ENCODE assay signal across 11 mouse cellular contexts in genomic region chr2:46370949-46371348, GRCm38 (mm10).
DNase-seq lines count a peak whose midpoint lies in the region; ATAC-seq lines count a peak whose summit lies in the region.
"Had no signal": no experiment of that assay in that cellular context is flagged by ENCODE, and none has a peak within 500 bp of the region (broad histone marks: within the 10 kb centered on the region; RNA-seq: fewer than 3 reads in every experiment).

No protein-coding gene starts in this region.

- intact Hi-C loops in left cerebral cortex, postnatal 4 days (cut with DNase I) = no loop called here

- peak; percentile 94 for ATAC-seq in granulocyte monocyte progenitor cell, adult 5-6 weeks (replicated peaks; ENCODE audit: poor library complexity, severe bottlenecking)
- ATAC-seq: forebrain, embryonic 15.5 days had no signal

- DNase-seq in spleen, postnatal 36 days (ENCODE audit: low spot score in 2 of 2) = peak; percentile 38 to 41
- no peak for DNase-seq in spleen, adult 18-20 months
- DNase-seq in lung, postnatal 36 days = peak; percentile 57
- DNase-seq in thymus, postnatal 4 days = peak; percentile 15
- DNase-seq in cerebellum, postnatal 36 days = no peak
- DNase-seq in kidney, postnatal 25 days = no peak
- DNase-seq in left cerebral cortex, postnatal 4 days = no peak
- DNase-seq: cerebellum, postnatal 10 days; kidney, postnatal 14 days had no signal

Comparison
In these comparisons a context has a peak if more than half of its experiments do, and no peak if none do; other contexts are left out.
1. DNase-seq: peak in spleen, postnatal 36 days (2 of 2), lung, postnatal 36 days (single experiment) and thymus, postnatal 4 days (single experiment); none in spleen, adult 18-20 months (0 of 2), cerebellum, postnatal 36 days (0 of 2), kidney, postnatal 25 days (0 of 2) and left cerebral cortex, postnatal 4 days (single experiment).